Comparison of ENCODE assay signal across 10 mouse cellular contexts in the genomic region with DNA sequence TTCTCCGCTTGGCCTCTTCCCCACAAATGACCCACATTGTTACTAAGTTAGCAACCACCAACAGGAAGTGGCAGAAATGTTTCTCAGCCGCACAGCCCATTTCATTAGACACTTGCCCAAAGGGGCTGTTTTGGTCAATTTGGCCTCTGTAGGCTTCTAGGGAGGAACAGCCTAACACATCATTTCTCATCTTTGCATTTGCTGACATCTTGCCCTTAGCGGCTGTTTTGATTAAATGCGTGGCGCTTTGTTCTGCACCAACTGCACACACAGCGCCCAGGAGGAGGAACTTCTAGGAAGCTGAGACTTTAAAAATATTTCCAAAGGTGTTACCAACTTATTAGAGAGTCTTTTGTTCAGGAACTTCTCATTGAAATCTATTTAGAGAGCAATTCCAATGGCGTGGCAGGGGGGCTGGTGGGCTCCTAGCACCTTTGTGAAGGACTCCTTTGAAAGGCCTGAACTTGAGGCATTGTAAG. TPM values are rescaled to one million over a fixed set of nuclear protein-coding genes. Genes with fewer than 3 reads are reported as not detected.
DNase-seq lines count a peak whose midpoint lies in the region.
"Had no signal": no experiment of that assay in that cellular context is flagged by ENCODE, and none has a peak within 500 bp of the region (broad histone marks: within the 10 kb centered on the region; RNA-seq: fewer than 3 reads in every experiment).

No protein-coding gene starts in this region.

- H3K36me3 ChIP-seq in splenic B cell, adult 2 months (ENCODE audit: control insufficient read depth, insufficient read depth, low read length, poor library complexity, severe bottlenecking), result no peaks in the 10 kb centered on the region

- peak; percentile 22 to 36 for DNase-seq in spleen, postnatal 36 days (ENCODE audit: low spot score in 2 of 2)
- no peak for DNase-seq in spleen, adult 12 weeks (ENCODE audit: low spot score)
- DNase-seq in forelimb bud, embryonic 11.5 days (ENCODE audit: low read depth, low spot score), result peak; percentile 57
- DNase-seq in lung, postnatal 36 days, result peak; percentile 55
- DNase-seq in splenic B cell, adult 2 months (ENCODE audit: low read depth, low spot score), result peak; percentile 23
- DNase-seq in spleen, postnatal 4 days (ENCODE audit: low spot score in 2 of 2), result no peak
- no peak for DNase-seq in layer of hippocampus, postnatal 14 days (ENCODE audit: low spot score in 2 of 2)
- DNase-seq in layer of hippocampus, adult 9-11 months, result no peak
- DNase-seq: gastrocnemius, postnatal 14 days had no signal

- H3K27me3 ChIP-seq in splenic B cell, adult 2 months (ENCODE audit: control insufficient read depth, insufficient read depth, low read length, poor library complexity, severe bottlenecking), result no peaks in the 10 kb centered on the region

RNA-seq across cellular contexts. Expression of gene Plpp3, which starts 12.0 kb away (rescaled TPM):
- 100 to 1,000 TPM; 170 to 178 TPM for total RNA-seq in layer of hippocampus, postnatal 14 days (2021)

RNA-seq across cellular contexts. Expression of gene Prkaa2, which starts 59.4 kb away (rescaled TPM):
- 10 to 100 TPM; 19.7 to 20.3 TPM for total RNA-seq in layer of hippocampus, postnatal 14 days (2021)
- total RNA-seq: monocyte, adult 5-6 weeks had no signal

Comparison
In these comparisons a context has a peak if more than half of its experiments do, and no peak if none do; other contexts are left out.
1. DNase-seq: peak in spleen, postnatal 36 days (2 of 2), forelimb bud, embryonic 11.5 days (single experiment), lung, postnatal 36 days (single experiment) and splenic B cell, adult 2 months (single experiment); none in spleen, adult 12 weeks (single experiment), spleen, postnatal 4 days (0 of 2), layer of hippocampus, postnatal 14 days (0 of 2) and layer of hippocampus, adult 9-11 months (single experiment).